Mouse (Mus musculus) stomach, embryonic 16.5 days (tissue): ENCODE measurements around the gene Ptcd2. TPM values are rescaled to one million over a fixed set of nuclear protein-coding genes. Genes with fewer than 3 reads are reported as not detected.

Experiments
- ATAC-seq: fragments of 200-750 bp; cut with Nextera tagmentation; 2 replicates; pipeline ENCODE4 v1.8.0; 2017; ENCODE audit warnings: moderate number of reproducible peaks, moderate TSS enrichment; ENCODE audit not compliant: insufficient read depth, low FRiP score
- H3K27ac ChIP-seq: fragments of 300-500 bp; sonication (generic); 2 replicates; pipeline ENCODE4 v1.5.1; 2014; ENCODE audit warnings: low read length
- H3K27me3 ChIP-seq: fragments of 300-500 bp; sonication (generic); 2 replicates; pipeline ENCODE4 v1.6.1; 2014; ENCODE audit warnings: low read length, control low read depth, mixed read lengths; ENCODE audit not compliant: control insufficient read depth, insufficient read depth
- H3K36me3 ChIP-seq: fragments of 300-500 bp; sonication (generic); 2 replicates; pipeline ENCODE4 v1.6.1; 2014; ENCODE audit warnings: low read length; ENCODE audit not compliant: control insufficient read depth, insufficient read depth
- H3K4me1 ChIP-seq: fragments of 300-500 bp; sonication (generic); 2 replicates; pipeline ENCODE4 v1.6.1; 2014; ENCODE audit warnings: low read length, control low read depth, mixed read lengths; ENCODE audit not compliant: control insufficient read depth, insufficient read depth
- H3K4me2 ChIP-seq: fragments of 300-500 bp; sonication (generic); 2 replicates; pipeline ENCODE4 v1.6.1; 2014; ENCODE audit warnings: low read depth, low read length, mixed read lengths
- H3K4me3 ChIP-seq: fragments of 300-500 bp; sonication (generic); replicated peaks from 2 replicates; pipeline ENCODE4 v1.5.1; 2014; ENCODE audit warnings: mild to moderate bottlenecking, low read length
- H3K9ac ChIP-seq: fragments of 300-500 bp; sonication (generic); 2 replicates; pipeline ENCODE4 v1.6.1; 2014; ENCODE audit warnings: low read length
- H3K9me3 ChIP-seq: fragments of 300-500 bp; sonication (generic); replicated peaks from 2 replicates; pipeline ENCODE4 v1.6.1; 2016; ENCODE audit warnings: low read length, control low read depth; ENCODE audit not compliant: control insufficient read depth
- WGBS: fragments of 180-500 bp; shearing (Covaris S2); extraction: QIAGEN DNeasy Blood & Tissue Kit; methylation state at CpG from one replicate; pipeline ENCODE4 v1.1.7; 2014; 5-methylcytosine and 5-hydroxymethylcytosine counted together
- polyA plus RNA-seq: library from polyadenylated mRNA; unstranded; fragments of >200 nt; fragmentation: Nextera tagmentation; extraction: Ambion mirVana; gene quantifications from 2 replicates; pipeline ENCODE4 v1.2.1, GENCODE M21; 2015

Ptcd2 gene
- polyA plus RNA-seq, 1 experiment from 2014 or later: 46.6 TPM

GRCm38 (mm10) chr13:99320453-99320852, 24.1 kb downstream of the Ptcd2 start:
- peaks cover 9% of the 10 kb centered on the region; the same call in 1 of the 2 replicates for H3K36me3 ChIP-seq
- no peak for ATAC-seq
- no peak overlapping the region for H3K4me3 ChIP-seq
- H3K9me3 ChIP-seq: no peaks in the 10 kb centered on the region
- no peak overlapping the region for H3K4me2 ChIP-seq
- no peak overlapping the region for H3K27ac ChIP-seq
- WGBS: 82% methylated on average over 7 of the region's 7 CpGs
- H3K4me1 ChIP-seq: no peaks in the 10 kb centered on the region
- no peaks in the 10 kb centered on the region for H3K27me3 ChIP-seq
- no peak overlapping the region for H3K9ac ChIP-seq

- H3K36me3 ChIP-seq: peaks cover 3% of the 10 kb centered on the region; the same call in 1 of the 2 replicates
- H3K27me3 ChIP-seq: no peaks in the 10 kb centered on the region
- no peak overlapping the region for H3K9ac ChIP-seq
- no peak overlapping the region for H3K4me3 ChIP-seq
- 48% methylated on average over 4 of the region's 4 CpGs for WGBS
- no peaks in the 10 kb centered on the region for H3K9me3 ChIP-seq
- no peak for ATAC-seq
- H3K4me2 ChIP-seq: no peak overlapping the region
- H3K4me1 ChIP-seq: no peaks in the 10 kb centered on the region
- H3K27ac ChIP-seq: no peak overlapping the region
These were observed 27.4 kb downstream of the Ptcd2 start for GRCm38 (mm10) chr13:99317058-99317457.

DNA sequence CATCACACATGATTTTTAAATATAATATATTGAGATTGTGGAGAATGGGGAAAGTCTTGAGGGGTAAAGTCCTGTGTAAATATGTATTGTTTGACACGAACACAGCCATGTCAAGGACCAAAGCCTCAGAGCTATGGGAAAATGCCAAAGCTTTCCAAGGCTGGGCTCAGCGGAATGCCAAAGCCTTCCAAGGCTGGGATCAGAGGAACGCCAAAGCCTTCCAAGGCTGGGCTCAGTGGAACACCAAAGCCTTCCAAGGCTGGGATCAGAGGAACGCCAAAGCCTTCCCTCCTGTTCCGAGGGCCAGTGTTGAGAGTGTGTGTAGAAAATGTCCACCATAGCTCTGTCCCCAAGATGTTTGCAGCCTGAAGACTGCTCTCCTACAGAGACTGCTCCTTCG, 28.1 kb downstream of the Ptcd2 start:
- WGBS: 82% methylated on average over 6 of the region's 6 CpGs
- no peak overlapping the region for H3K9ac ChIP-seq
- H3K27me3 ChIP-seq: no peaks in the 10 kb centered on the region
- H3K4me3 ChIP-seq: no peak overlapping the region
- H3K4me2 ChIP-seq: no peak overlapping the region
- no peak overlapping the region for H3K27ac ChIP-seq
- H3K9me3 ChIP-seq: no peaks in the 10 kb centered on the region
- H3K36me3 ChIP-seq: peaks cover 2% of the 10 kb centered on the region; the same call in 1 of the 2 replicates
- H3K4me1 ChIP-seq: no peaks in the 10 kb centered on the region
- ATAC-seq: no peak

- no peak overlapping the region for H3K27ac ChIP-seq
- no peaks in the 10 kb centered on the region for H3K9me3 ChIP-seq
- no peak for ATAC-seq
- no peaks in the 10 kb centered on the region for H3K36me3 ChIP-seq
- WGBS: 78% methylated on average over 15 of the region's 15 CpGs
- no peak overlapping the region for H3K9ac ChIP-seq
- no peaks in the 10 kb centered on the region for H3K27me3 ChIP-seq
- no peaks in the 10 kb centered on the region for H3K4me1 ChIP-seq
- H3K4me2 ChIP-seq: no peak overlapping the region
- H3K4me3 ChIP-seq: no peak overlapping the region
These were observed 29.8 kb downstream of the Ptcd2 start for GRCm38 (mm10) chr13:99314657-99315181.

GRCm38 (mm10) chr13:99314098-99314497, 30.4 kb downstream of the Ptcd2 start:
- WGBS: 89% methylated on average over 5 of the region's 5 CpGs

GRCm38 (mm10) chr13:99308393-99308792, 36.1 kb downstream of the Ptcd2 start:
- peaks cover 7% of the 10 kb centered on the region; the same call in 1 of the 2 replicates for H3K4me1 ChIP-seq
- H3K9me3 ChIP-seq: no peaks in the 10 kb centered on the region
- no peak overlapping the region for H3K27ac ChIP-seq
- no peak overlapping the region for H3K9ac ChIP-seq
- WGBS: 82% methylated on average over 8 of the region's 8 CpGs
- no peak for ATAC-seq
- no peak overlapping the region for H3K4me3 ChIP-seq
- no peaks in the 10 kb centered on the region for H3K36me3 ChIP-seq
- no peaks in the 10 kb centered on the region for H3K27me3 ChIP-seq
- H3K4me2 ChIP-seq: no peak overlapping the region

More at GRCm38 (mm10) chr13:99314098-99314497, 30.4 kb downstream of the Ptcd2 start:
- Histone ChIP-seq H3K4me3 (no peak overlapping the region), H3K36me3 (no peaks in the 10 kb centered on the region), H3K9ac (no peak overlapping the region), H3K9me3 (no peaks in the 10 kb centered on the region), H3K27me3 (no peaks in the 10 kb centered on the region), H3K27ac (no peak overlapping the region), H3K4me2 (no peak overlapping the region), H3K4me1 (no peaks in the 10 kb centered on the region)
- ATAC-seq: no peak

DNA sequence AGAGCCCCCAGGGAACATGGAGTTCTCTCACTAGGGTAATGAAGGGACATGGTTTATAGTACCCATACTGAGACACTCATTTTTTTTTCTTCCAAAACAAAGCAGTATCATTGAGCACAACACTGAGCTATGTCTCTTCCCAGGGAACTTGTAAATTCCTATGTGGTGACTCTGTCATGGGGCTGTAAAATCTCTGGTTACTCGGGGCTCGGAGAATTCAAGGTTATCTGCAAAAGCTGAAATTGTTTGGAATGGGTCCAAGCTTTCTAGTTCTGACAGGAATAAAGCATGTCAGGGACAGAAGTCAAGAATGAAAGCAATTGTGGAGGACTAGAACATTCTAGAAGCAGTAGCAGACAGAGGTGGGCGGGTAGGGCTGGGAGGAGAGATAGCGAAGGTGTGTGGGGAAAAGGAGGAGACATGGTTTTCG, 36.6 kb downstream of the Ptcd2 start:
- no peak overlapping the region for H3K27ac ChIP-seq
- peaks cover 7% of the 10 kb centered on the region; the same call in 1 of the 2 replicates for H3K4me1 ChIP-seq
- WGBS: 56% methylated on average over 5 of the region's 5 CpGs
- H3K9ac ChIP-seq: no peak overlapping the region
- H3K4me3 ChIP-seq: no peak overlapping the region
- H3K4me2 ChIP-seq: no peak overlapping the region
- no peaks in the 10 kb centered on the region for H3K27me3 ChIP-seq
- H3K9me3 ChIP-seq: no peaks in the 10 kb centered on the region
- no peak for ATAC-seq
- H3K36me3 ChIP-seq: no peaks in the 10 kb centered on the region

GRCm38 (mm10) chr13:99306164-99306563, 38.3 kb downstream of the Ptcd2 start:
- no peaks in the 10 kb centered on the region for H3K27me3 ChIP-seq
- ATAC-seq: no peak
- no peak overlapping the region for H3K9ac ChIP-seq
- 76% methylated on average over 8 of the region's 8 CpGs for WGBS
- H3K4me2 ChIP-seq: no peak overlapping the region
- H3K4me1 ChIP-seq: peaks cover 7% of the 10 kb centered on the region; the same call in 1 of the 2 replicates
- H3K27ac ChIP-seq: no peak overlapping the region
- no peaks in the 10 kb centered on the region for H3K36me3 ChIP-seq
- H3K4me3 ChIP-seq: no peak overlapping the region
- no peaks in the 10 kb centered on the region for H3K9me3 ChIP-seq

GRCm38 (mm10) chr13:99305186-99305585, 39.3 kb downstream of the Ptcd2 start:
- H3K9me3 ChIP-seq: no peaks in the 10 kb centered on the region
- H3K27me3 ChIP-seq: no peaks in the 10 kb centered on the region
- no peak overlapping the region for H3K4me3 ChIP-seq
- no peak overlapping the region for H3K9ac ChIP-seq
- peaks cover 7% of the 10 kb centered on the region; the same call in 1 of the 2 replicates for H3K4me1 ChIP-seq
- H3K27ac ChIP-seq: no peak overlapping the region
- no peaks in the 10 kb centered on the region for H3K36me3 ChIP-seq
- no peak for ATAC-seq
- no peak overlapping the region for H3K4me2 ChIP-seq
- 62% methylated on average over 1 of the region's 1 CpGs for WGBS
